Mouse (Mus musculus): ENCODE results near the gene Gtf3a.
A peak's percentile ranks its signal among the peaks of the same experiment; 100 is the strongest.
"Not testable (repeated sequence)": the region's sequence is repeated elsewhere in the genome, so short reads cannot be mapped to it uniquely, and the experiment has no call there.

Gene Gtf3a

GRCm38 (mm10) chr5:146948508-146949088 lies at the start of gene Gtf3a:
TSS of gene Gtf3a (plus strand) at chr5:146948657.
- peak; percentile 89 for DNase-seq

GRCm38 (mm10) chr5:146900331-146900730 lies 48.1 kb upstream of the Gtf3a start:
- DNase-seq, result no peak

- no peak for DNase-seq
These were observed 47.0 kb upstream of the Gtf3a start for GRCm38 (mm10) chr5:146901501-146901900.

GRCm38 (mm10) chr5:146904404-146904803 lies 44.1 kb upstream of the Gtf3a start:
- DNase-seq, result peak; percentile 84

GRCm38 (mm10) chr5:146905486-146906172 lies 42.8 kb upstream of the Gtf3a start:
- DNase-seq, result peak; percentile 91

- DNase-seq, result no peak
These were observed 40.9 kb upstream of the Gtf3a start for GRCm38 (mm10) chr5:146907533-146907932.

GRCm38 (mm10) chr5:146908629-146909028 lies 39.8 kb upstream of the Gtf3a start:
- no peak for DNase-seq

- DNase-seq, result no peak
These were observed 36.3 kb upstream of the Gtf3a start for GRCm38 (mm10) chr5:146912206-146912605.

GRCm38 (mm10) chr5:146913355-146913754 lies 35.1 kb upstream of the Gtf3a start:
- DNase-seq, result no peak

- DNase-seq, result peak; percentile 82
These were observed 34.2 kb upstream of the Gtf3a start for GRCm38 (mm10) chr5:146914088-146914766.

- DNase-seq, result peak; percentile 38
These were observed 32.2 kb upstream of the Gtf3a start for GRCm38 (mm10) chr5:146916273-146916672.

GRCm38 (mm10) chr5:146916806-146917205 lies 31.7 kb upstream of the Gtf3a start:
- no peak for DNase-seq

GRCm38 (mm10) chr5:146917357-146917756 lies 31.1 kb upstream of the Gtf3a start:
- not testable (repeated sequence) for DNase-seq

GRCm38 (mm10) chr5:146919874-146920273 lies 28.6 kb upstream of the Gtf3a start:
- no peak for DNase-seq

- no peak for DNase-seq
These were observed 27.9 kb upstream of the Gtf3a start for GRCm38 (mm10) chr5:146920314-146921161.

- no peak for DNase-seq
These were observed 27.2 kb upstream of the Gtf3a start for GRCm38 (mm10) chr5:146921224-146921623.

GRCm38 (mm10) chr5:146923547-146923946 lies 24.9 kb upstream of the Gtf3a start:
- no peak for DNase-seq

- DNase-seq, result no peak
These were observed 21.8 kb upstream of the Gtf3a start for GRCm38 (mm10) chr5:146926673-146927072.

GRCm38 (mm10) chr5:146931422-146931821 lies 17.0 kb upstream of the Gtf3a start:
- DNase-seq, result no peak

- no peak for DNase-seq
These were observed 16.4 kb upstream of the Gtf3a start for GRCm38 (mm10) chr5:146931904-146932553.

GRCm38 (mm10) chr5:146933466-146933865 lies 15.0 kb upstream of the Gtf3a start:
- DNase-seq, result no peak
